Mouse (Mus musculus) lung, adult 2 months (tissue): ENCODE data around the gene Ccdc77. TPM values are rescaled to one million over a fixed set of nuclear protein-coding genes. Genes with fewer than 3 reads are reported as not detected.

ENCODE experiments used
- DNase-seq: peaks from one replicate; pipeline ENCODE4 v3.0.0; 2022
- H3K4me1 ChIP-seq: fragments of 200-500 bp; 2 replicates; pipeline ENCODE4 v1.6.1; 2011; ENCODE audit warnings: low read length; ENCODE audit not compliant: control insufficient read depth, insufficient read depth
- H3K4me3 ChIP-seq: fragments of 200-500 bp; replicated peaks from 2 replicates; pipeline ENCODE3; 2011; ENCODE audit warnings: low read depth, mild to moderate bottlenecking, control low read depth, low read length; ENCODE audit errors: extremely low read depth
- CTCF ChIP-seq: fragments of 200-500 bp; IDR thresholded peaks from 2 replicates; pipeline ENCODE4 v1.5.1; 2011; ENCODE audit warnings: mild to moderate bottlenecking, low read length, control low read depth; ENCODE audit not compliant: insufficient read depth
- POLR2A ChIP-seq: fragments of 200-500 bp; IDR thresholded peaks from 2 replicates; pipeline ENCODE4 v1.6.1; 2011; ENCODE audit warnings: low read depth, mild to moderate bottlenecking, control low read depth, low read length, borderline replicate concordance; ENCODE audit errors: extremely low read depth
- WGBS: fragments of 180-500 bp; shearing (Covaris S2); methylation state at CpG from one replicate; pipeline ENCODE4 v1.1.7; 2018; 5-methylcytosine and 5-hydroxymethylcytosine counted together
- polyA plus RNA-seq: library from polyadenylated mRNA; depleted of rRNA; stranded (reverse); fragments of >200 nt; gene quantifications from 2 replicates; pipeline ENCODE4 v1.2.3, GENCODE M21; 2012

The Ccdc77 gene
- polyA plus RNA-seq, 1 experiment = 3.5 TPM

- no peak overlapping the region for H3K4me3 ChIP-seq
- WGBS = 97% methylated on average over 2 of the region's 2 CpGs
- peaks cover 9% of the 10 kb centered on the region for H3K4me1 ChIP-seq
- TF ChIP-seq POLR2A = no peak
- no peak for TF ChIP-seq CTCF
- DNase-seq = no peak
These were observed 2.0 kb downstream of the Ccdc77 start for GRCm38 (mm10) chr6:120362124-120362523.

- WGBS = under 1% methylated on average over 31 of the region's 31 CpGs
- peak; percentile 70 for DNase-seq
- H3K4me1 ChIP-seq = no peaks in the 10 kb centered on the region; the same call in 1 of the 2 replicates
- peak overlapping the region; percentile 59 for H3K4me3 ChIP-seq
- TF ChIP-seq CTCF (no peak), POLR2A (peak; percentile 49; the same call in 1 of the 2 replicates)
These were observed 6.9 kb downstream of the Ccdc77 start for GRCm38 (mm10) chr6:120356951-120357945.

- DNase-seq = no peak
- 21% methylated on average over 5 of the region's 5 CpGs for WGBS
- peak overlapping the region; percentile 1 for H3K4me3 ChIP-seq
- H3K4me1 ChIP-seq = no peaks in the 10 kb centered on the region; the same call in 1 of the 2 replicates
- no peak for TF ChIP-seq POLR2A
- TF ChIP-seq CTCF = no peak
These were observed 7.7 kb downstream of the Ccdc77 start for GRCm38 (mm10) chr6:120356478-120356877.

GRCm38 (mm10) chr6:120349018-120349417 lies 15.2 kb downstream of the Ccdc77 start:
- H3K4me3 ChIP-seq = no peak overlapping the region
- DNase-seq = no peak
- TF ChIP-seq POLR2A (no peak), CTCF (no peak)
- no peaks in the 10 kb centered on the region for H3K4me1 ChIP-seq
- 85% methylated on average over 3 of the region's 3 CpGs for WGBS

GRCm38 (mm10) chr6:120343992-120344391 lies 20.2 kb downstream of the Ccdc77 start:
- 18% methylated on average over 1 of the region's 1 CpGs for WGBS
- TF ChIP-seq POLR2A = no peak
- no peak for TF ChIP-seq CTCF
- no peak for DNase-seq
- Histone ChIP-seq H3K4me3 (no peak overlapping the region), H3K4me1 (no peaks in the 10 kb centered on the region)

GRCm38 (mm10) chr6:120332351-120332750 lies 31.8 kb downstream of the Ccdc77 start:
- WGBS = 83% methylated on average over 2 of the region's 2 CpGs
- Histone ChIP-seq H3K4me1 (no peaks in the 10 kb centered on the region), H3K4me3 (no peak overlapping the region)
- DNase-seq = no peak
- TF ChIP-seq CTCF (no peak), POLR2A (no peak)

GRCm38 (mm10) chr6:120324295-120324927 lies 39.8 kb downstream of the Ccdc77 start:
- Histone ChIP-seq H3K4me3 (no peak overlapping the region), H3K4me1 (no peaks in the 10 kb centered on the region)
- DNase-seq = peak; percentile 37
- peak; percentile 73 for TF ChIP-seq CTCF
- TF ChIP-seq POLR2A = no peak
- WGBS = 31% methylated on average over 6 of the region's 6 CpGs

GRCm38 (mm10) chr6:120320369-120320768 lies 43.8 kb downstream of the Ccdc77 start:
- 61% methylated on average over 2 of the region's 2 CpGs for WGBS
- TF ChIP-seq CTCF (no peak), POLR2A (no peak)
- H3K4me1 ChIP-seq = no peaks in the 10 kb centered on the region
- DNase-seq = no peak
- H3K4me3 ChIP-seq = no peak overlapping the region

- TF ChIP-seq POLR2A = no peak
- TF ChIP-seq CTCF = no peak
- 61% methylated on average over 9 of the region's 9 CpGs for WGBS
- H3K4me3 ChIP-seq = no peak overlapping the region
- H3K4me1 ChIP-seq = no peaks in the 10 kb centered on the region
- no peak for DNase-seq
These were observed 45.0 kb downstream of the Ccdc77 start for GRCm38 (mm10) chr6:120319129-120319528.
